Comparison of ENCODE assay signal across 8 mouse cellular contexts in the genomic region with DNA sequence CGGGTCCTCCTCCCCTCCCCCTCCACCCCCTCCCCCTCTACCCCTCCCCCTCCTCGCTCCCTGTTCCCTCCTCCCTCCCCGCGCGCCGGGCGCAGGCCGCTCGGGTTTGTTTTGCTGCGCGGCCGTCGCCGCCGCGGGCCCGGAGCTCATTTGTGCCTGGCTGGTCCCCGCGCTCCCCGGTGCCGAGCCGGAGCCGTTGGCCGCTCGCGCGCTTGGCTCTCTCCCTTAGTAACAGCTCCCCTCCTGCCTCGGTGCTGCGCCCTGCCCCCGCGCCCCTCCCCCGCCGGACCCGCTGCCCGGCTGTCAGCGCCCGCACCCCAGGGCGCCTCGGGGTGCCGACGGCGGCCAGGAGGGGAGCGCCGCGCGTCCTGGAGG. TPM values are rescaled to one million over a fixed set of nuclear protein-coding genes. Genes with fewer than 3 reads are reported as not detected.
DNase-seq lines count a peak whose midpoint lies in the region; ATAC-seq and TF ChIP-seq lines count a peak whose summit lies in the region.

A gene (plus strand): TSS at position 92 of the 375 bp plus-strand sequence.

- whole genome bisulfite sequencing in neural tube, embryonic 11.5 days = 3% methylated on average over 19 of the region's 46 CpGs
- WGBS in embryonic facial prominence, embryonic 15.5 days = under 1% methylated on average over 23 of the region's 46 CpGs
- 1% methylated on average over 28 of the region's 46 CpGs for WGBS in limb, embryonic 13.5 days
- 0% methylated on average over 22 of the region's 46 CpGs for WGBS in midbrain, postnatal 0 days

- peak within 1 kb of the TSS; percentile 94 for H3K4me3 ChIP-seq in neural tube, embryonic 11.5 days (ENCODE audit: low read depth, low read length)
- peak within 1 kb of the TSS; percentile 90 for H3K4me3 ChIP-seq in embryonic facial prominence, embryonic 15.5 days (replicated peaks)
- peak within 1 kb of the TSS; percentile 90 for H3K4me3 ChIP-seq in limb, embryonic 13.5 days
- peak within 1 kb of the TSS; percentile 95 for H3K4me3 ChIP-seq in midbrain, postnatal 0 days (ENCODE audit: low read depth, low read length)

- H3K27ac ChIP-seq in neural tube, embryonic 11.5 days (ENCODE audit: low read depth, low read length) = peak within 1 kb of the TSS; percentile 99
- peak within 1 kb of the TSS; percentile 99 for H3K27ac ChIP-seq in embryonic facial prominence, embryonic 15.5 days (replicated peaks)
- peak within 1 kb of the TSS; percentile 99 for H3K27ac ChIP-seq in limb, embryonic 13.5 days
- peak within 1 kb of the TSS; percentile 97 for H3K27ac ChIP-seq in midbrain, postnatal 0 days (ENCODE audit: low read depth, low read length)

- ATAC-seq in neural tube, embryonic 11.5 days (ENCODE audit: insufficient read depth, low FRiP score, low TSS enrichment) = peak; percentile 89
- peak; percentile 88 for ATAC-seq in embryonic facial prominence, embryonic 15.5 days (ENCODE audit: insufficient number of reproducible peaks, low FRiP score, low TSS enrichment, low read depth)
- peak; percentile 86 for ATAC-seq in limb, embryonic 13.5 days (ENCODE audit: low FRiP score, low read depth)
- ATAC-seq in midbrain, postnatal 0 days (ENCODE audit: low FRiP score) = peak; percentile 89

- H3K4me1 ChIP-seq in neural tube, embryonic 11.5 days (ENCODE audit: control insufficient read depth, insufficient read depth, low read length) = peaks cover 13% of the 10 kb centered on the region
- H3K4me1 ChIP-seq in embryonic facial prominence, embryonic 15.5 days = peaks cover 19% of the 10 kb centered on the region
- peaks cover 30% of the 10 kb centered on the region for H3K4me1 ChIP-seq in limb, embryonic 13.5 days
- H3K4me1 ChIP-seq in midbrain, postnatal 0 days (ENCODE audit: insufficient read depth, low read length) = peaks cover 15% of the 10 kb centered on the region; the same call in 1 of the 2 replicates

- H3K9me3 ChIP-seq in neural tube, embryonic 11.5 days (ENCODE audit: control insufficient read depth, low read length) = no peaks in the 10 kb centered on the region
- no peaks in the 10 kb centered on the region for H3K9me3 ChIP-seq in embryonic facial prominence, embryonic 15.5 days (replicated peaks)
- H3K9me3 ChIP-seq in limb, embryonic 13.5 days = no peaks in the 10 kb centered on the region
- no peaks in the 10 kb centered on the region for H3K9me3 ChIP-seq in midbrain, postnatal 0 days (ENCODE audit: low read length)

- H3K27me3 ChIP-seq in neural tube, embryonic 11.5 days (ENCODE audit: control insufficient read depth, insufficient read depth, low read length) = no peaks in the 10 kb centered on the region
- H3K27me3 ChIP-seq in embryonic facial prominence, embryonic 15.5 days = no peaks in the 10 kb centered on the region
- H3K27me3 ChIP-seq in limb, embryonic 13.5 days = no peaks in the 10 kb centered on the region
- no peaks in the 10 kb centered on the region for H3K27me3 ChIP-seq in midbrain, postnatal 0 days (ENCODE audit: insufficient read depth, low read length)

- H3K9ac ChIP-seq in neural tube, embryonic 11.5 days (ENCODE audit: low read length) = peak within 1 kb of the TSS; percentile 96
- H3K9ac ChIP-seq in embryonic facial prominence, embryonic 15.5 days = peak within 1 kb of the TSS; percentile 93
- H3K9ac ChIP-seq in limb, embryonic 13.5 days = peak within 1 kb of the TSS; percentile 96
- peak within 1 kb of the TSS; percentile 94 for H3K9ac ChIP-seq in midbrain, postnatal 0 days (replicated peaks; ENCODE audit: low read length, poor library complexity, severe bottlenecking)

- H3K36me3 ChIP-seq in neural tube, embryonic 11.5 days (ENCODE audit: control insufficient read depth, insufficient read depth, low read length) = no peaks in the 10 kb centered on the region
- H3K36me3 ChIP-seq in embryonic facial prominence, embryonic 15.5 days = no peaks in the 10 kb centered on the region
- peaks cover 8% of the 10 kb centered on the region; the same call in 1 of the 2 replicates for H3K36me3 ChIP-seq in limb, embryonic 13.5 days
- H3K36me3 ChIP-seq in midbrain, postnatal 0 days (ENCODE audit: insufficient read depth, low read length) = no peaks in the 10 kb centered on the region

- TF ChIP-seq CTCF in midbrain, postnatal 0 days (IDR thresholded peaks at IDR 0.05) = no peak

- H3K4me2 ChIP-seq in neural tube, embryonic 11.5 days (ENCODE audit: low read depth) = peak within 1 kb of the TSS; percentile 75
- H3K4me2 ChIP-seq in embryonic facial prominence, embryonic 15.5 days (replicated peaks) = peak within 1 kb of the TSS; percentile 72
- H3K4me2 ChIP-seq in limb, embryonic 13.5 days (replicated peaks) = peak within 1 kb of the TSS; percentile 68
- peak within 1 kb of the TSS; percentile 69 for H3K4me2 ChIP-seq in midbrain, postnatal 0 days (ENCODE audit: low read depth, low read length, poor library complexity, severe bottlenecking)

- DNase-seq in neural tube, embryonic 11.5 days (ENCODE audit: low spot score) = peak; percentile 95
- no peak for DNase-seq in neural tube, embryonic 10.5 days (ENCODE audit: extremely low spot score, low spot score)
- DNase-seq in heart, adult 8-10 months (ENCODE audit: low spot score) = peak; percentile 93
- DNase-seq in kidney, adult 9 months = peak; percentile 96
- DNase-seq in midbrain, postnatal 0 days (ENCODE audit: low spot score) = peak; percentile 95
- peak; percentile 87 to 92 for DNase-seq in spleen, postnatal 4 days (ENCODE audit: low spot score in 2 of 2)

RNA-seq across cellular contexts. Expression of the gene that starts here (rescaled TPM):
- 26.4 and 28.3 TPM in 2 replicates for polyA plus RNA-seq in neural tube, embryonic 11.5 days (2014; fragmentation: Nextera tagmentation; extraction: Ambion mirVana)
- polyA plus RNA-seq in embryonic facial prominence, embryonic 15.5 days (2015; fragmentation: Nextera tagmentation; extraction: Ambion mirVana) = 23.5 and 28.3 TPM in 2 replicates
- 10 to 100 TPM; 65.0 to 75.4 (median 69.2) TPM for total RNA-seq in heart, adult 8-10 months (2022)
- polyA plus RNA-seq in limb, embryonic 13.5 days (2015; fragmentation: Nextera tagmentation; extraction: Ambion mirVana) = 24.0 and 28.0 TPM in 2 replicates
- total RNA-seq in midbrain, postnatal 0 days (2014; rRNA removed) = 29.3 and 39.2 TPM in 2 replicates
- polyA plus RNA-seq in midbrain, postnatal 0 days (2015; fragmentation: Nextera tagmentation; extraction: Ambion mirVana) = 11.6 and 12.7 TPM in 2 replicates
